Mouse (Mus musculus): ENCODE measurements around the gene Cabcoco1. TPM values are rescaled to one million over a fixed set of nuclear protein-coding genes. Genes with fewer than 3 reads are reported as not detected.

Cabcoco1 gene
- polyA plus RNA-seq, 1 experiment: 2.2 TPM

DNA sequence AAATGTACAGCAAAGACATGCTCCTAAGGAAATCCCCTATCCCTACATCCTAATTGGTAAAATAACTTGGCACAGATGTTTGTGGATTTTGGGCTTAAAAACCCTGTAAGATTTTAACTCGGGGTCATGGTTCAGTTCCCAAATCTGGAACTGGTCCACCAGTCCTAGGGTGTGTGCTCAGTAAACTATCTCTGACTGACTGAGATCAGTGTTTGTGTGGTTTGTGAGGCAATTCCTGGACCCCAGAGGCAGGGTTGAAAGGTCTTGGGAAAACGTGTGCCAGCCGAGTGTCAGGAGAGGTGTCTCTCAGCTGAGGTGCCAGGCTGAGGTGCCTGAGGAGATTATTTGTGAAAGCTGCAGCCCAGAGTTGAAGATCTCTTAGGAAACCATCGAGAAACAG lies 19.6 kb downstream of the Cabcoco1 start:
- Histone ChIP-seq H3K27ac (ENCODE audit: insufficient read depth, low read length) (no peak overlapping the region), H3K4me1 (ENCODE audit: control insufficient read depth, insufficient read depth, low read length) (no peaks in the 10 kb centered on the region), H3K4me3 (ENCODE audit: insufficient read depth, low read length) (no peak overlapping the region)
- no peak for TF ChIP-seq POLR2A (IDR thresholded peaks at IDR 0.05; ENCODE audit: extremely low read depth, insufficient read depth, low read length)
- no peak for TF ChIP-seq CTCF (IDR thresholded peaks at IDR 0.05; ENCODE audit: extremely low read depth, insufficient read depth, low read length)

DNA sequence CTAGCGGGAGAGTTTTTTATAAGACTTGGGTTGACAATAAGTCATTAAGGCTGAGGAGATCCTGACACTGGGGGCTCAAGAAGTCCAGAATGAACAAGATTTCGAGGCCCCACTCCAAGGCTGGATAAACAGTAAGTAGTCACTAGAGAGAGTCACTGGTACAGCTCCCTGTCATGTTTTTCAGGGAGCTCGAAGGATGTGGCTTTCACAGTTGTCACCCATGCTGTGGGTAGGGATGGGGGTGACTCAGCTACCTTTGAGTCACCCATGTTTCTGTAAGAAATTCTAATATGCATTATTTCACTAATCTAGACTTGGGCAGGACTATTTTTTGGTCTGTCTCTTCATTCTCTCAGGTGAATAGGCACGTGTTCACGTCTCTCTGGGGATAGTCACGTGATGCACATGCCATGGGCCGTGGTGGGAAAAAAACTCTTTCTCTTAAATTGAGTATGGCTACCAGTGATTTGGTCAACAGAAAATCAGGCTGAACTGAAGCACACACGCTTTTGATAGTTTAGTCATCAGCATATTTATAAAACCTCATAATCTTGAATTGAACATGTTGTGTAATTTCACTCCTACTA lies 29.2 kb downstream of the Cabcoco1 start:
- no peak overlapping the region for H3K4me3 ChIP-seq (ENCODE audit: insufficient read depth, low read length)
- TF ChIP-seq CTCF (IDR thresholded peaks at IDR 0.05; ENCODE audit: extremely low read depth, insufficient read depth, low read length) (no peak), POLR2A (IDR thresholded peaks at IDR 0.05; ENCODE audit: extremely low read depth, insufficient read depth, low read length) (no peak)
- H3K27ac ChIP-seq (ENCODE audit: insufficient read depth, low read length): no peak overlapping the region
- peaks cover 3% of the 10 kb centered on the region for H3K4me1 ChIP-seq (ENCODE audit: control insufficient read depth, insufficient read depth, low read length)

DNA sequence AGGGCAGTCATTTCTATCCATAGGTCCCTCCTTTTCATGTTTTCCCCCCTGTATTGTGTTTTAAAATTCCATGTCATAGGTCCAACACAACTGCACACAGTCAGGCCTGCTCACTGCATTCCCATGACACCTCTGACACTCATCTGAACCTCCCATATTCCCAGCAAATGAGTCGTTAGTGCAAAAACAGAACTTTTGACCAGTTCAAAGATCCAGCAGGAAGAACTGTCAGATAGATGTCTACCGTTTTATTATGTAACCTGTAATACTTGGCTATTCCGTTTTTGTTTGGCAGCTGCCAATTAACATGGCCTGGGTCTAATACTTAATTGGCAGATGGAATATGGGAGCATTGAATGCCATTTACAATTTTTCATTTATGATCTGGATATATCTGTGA lies 34.0 kb downstream of the Cabcoco1 start:
- Histone ChIP-seq H3K27ac (ENCODE audit: insufficient read depth, low read length) (no peak overlapping the region), H3K4me1 (ENCODE audit: control insufficient read depth, insufficient read depth, low read length) (no peaks in the 10 kb centered on the region), H3K4me3 (ENCODE audit: insufficient read depth, low read length) (no peak overlapping the region)
- TF ChIP-seq CTCF (IDR thresholded peaks at IDR 0.05; ENCODE audit: extremely low read depth, insufficient read depth, low read length): no peak
- no peak for TF ChIP-seq POLR2A (IDR thresholded peaks at IDR 0.05; ENCODE audit: extremely low read depth, insufficient read depth, low read length)

DNA sequence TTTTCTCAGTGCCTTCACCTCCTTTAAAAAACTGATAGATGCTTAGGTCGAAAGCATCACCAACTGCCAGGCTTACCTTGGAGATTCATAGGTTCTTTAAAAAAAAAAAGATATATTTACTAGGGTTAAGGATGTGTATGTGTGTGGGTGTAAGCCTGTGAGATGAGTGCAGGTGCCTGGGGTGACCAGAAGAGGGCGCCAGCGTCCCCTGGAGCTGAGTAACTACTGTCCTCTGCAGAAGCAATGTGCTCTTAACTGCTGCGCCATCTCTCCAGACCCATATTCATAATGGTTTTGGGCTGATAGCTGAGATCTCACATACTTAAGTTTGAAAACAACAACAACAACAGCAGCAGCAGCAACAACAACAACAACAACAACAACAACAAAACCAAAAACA lies 35.5 kb downstream of the Cabcoco1 start:
- TF ChIP-seq POLR2A (IDR thresholded peaks at IDR 0.05; ENCODE audit: extremely low read depth, insufficient read depth, low read length) (no peak), CTCF (IDR thresholded peaks at IDR 0.05; ENCODE audit: extremely low read depth, insufficient read depth, low read length) (no peak)
- Histone ChIP-seq H3K27ac (ENCODE audit: insufficient read depth, low read length) (no peak overlapping the region), H3K4me3 (ENCODE audit: insufficient read depth, low read length) (no peak overlapping the region), H3K4me1 (ENCODE audit: control insufficient read depth, insufficient read depth, low read length) (no peaks in the 10 kb centered on the region)

DNA sequence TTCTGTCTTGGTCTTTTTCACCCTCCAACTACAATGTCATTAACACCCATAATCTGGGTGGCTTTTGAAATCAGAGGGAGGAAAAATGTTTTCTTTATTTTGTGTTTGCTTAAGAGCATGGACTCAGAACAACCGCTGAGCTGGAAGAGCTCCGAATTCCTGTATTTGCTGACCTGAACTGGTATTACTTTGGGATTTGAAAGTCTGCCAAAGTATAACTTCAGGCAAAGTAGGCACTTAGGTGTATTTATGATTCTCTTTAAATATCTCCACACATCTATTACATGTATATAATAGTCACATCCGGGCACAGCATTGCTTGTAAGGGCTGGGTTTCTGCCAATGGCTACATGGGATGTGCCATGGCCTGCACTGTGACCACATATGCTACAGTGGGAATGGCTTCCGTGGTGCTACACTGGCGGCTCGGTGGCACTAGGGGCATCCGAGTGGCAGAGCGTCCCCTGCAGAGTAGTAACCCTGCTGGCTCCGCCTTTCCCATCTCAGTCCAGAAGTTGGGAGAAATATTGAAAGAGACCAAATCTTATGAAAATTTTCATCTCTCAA lies 37.0 kb downstream of the Cabcoco1 start:
- no peak overlapping the region for H3K4me3 ChIP-seq (ENCODE audit: insufficient read depth, low read length)
- H3K27ac ChIP-seq (ENCODE audit: insufficient read depth, low read length): no peak overlapping the region
- TF ChIP-seq CTCF (IDR thresholded peaks at IDR 0.05; ENCODE audit: extremely low read depth, insufficient read depth, low read length): no peak
- no peak for TF ChIP-seq POLR2A (IDR thresholded peaks at IDR 0.05; ENCODE audit: extremely low read depth, insufficient read depth, low read length)
- H3K4me1 ChIP-seq (ENCODE audit: control insufficient read depth, insufficient read depth, low read length): no peaks in the 10 kb centered on the region

DNA sequence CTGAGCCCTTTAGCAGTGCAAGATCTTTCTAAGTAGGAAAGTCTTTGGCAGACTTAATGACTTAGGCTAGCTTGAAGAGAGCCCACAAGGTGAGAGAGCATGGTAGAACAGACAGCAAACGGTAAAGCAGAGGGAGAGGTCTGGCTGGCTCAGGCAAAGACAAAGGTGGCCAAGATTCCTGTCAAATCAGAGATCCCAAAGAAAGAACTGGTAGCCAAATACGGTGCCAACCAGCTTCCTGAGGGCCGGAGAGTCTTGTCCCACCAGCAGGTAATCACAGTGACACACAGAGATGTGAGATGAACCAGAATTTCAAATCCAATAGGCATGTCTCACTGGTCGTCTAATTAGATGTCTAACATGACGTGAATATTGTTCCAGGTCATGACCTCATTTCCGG lies 40.6 kb downstream of the Cabcoco1 start:
- H3K4me3 ChIP-seq (ENCODE audit: insufficient read depth, low read length): no peak overlapping the region
- no peak for TF ChIP-seq CTCF (IDR thresholded peaks at IDR 0.05; ENCODE audit: extremely low read depth, insufficient read depth, low read length)
- TF ChIP-seq POLR2A (IDR thresholded peaks at IDR 0.05; ENCODE audit: extremely low read depth, insufficient read depth, low read length): no peak

DNA sequence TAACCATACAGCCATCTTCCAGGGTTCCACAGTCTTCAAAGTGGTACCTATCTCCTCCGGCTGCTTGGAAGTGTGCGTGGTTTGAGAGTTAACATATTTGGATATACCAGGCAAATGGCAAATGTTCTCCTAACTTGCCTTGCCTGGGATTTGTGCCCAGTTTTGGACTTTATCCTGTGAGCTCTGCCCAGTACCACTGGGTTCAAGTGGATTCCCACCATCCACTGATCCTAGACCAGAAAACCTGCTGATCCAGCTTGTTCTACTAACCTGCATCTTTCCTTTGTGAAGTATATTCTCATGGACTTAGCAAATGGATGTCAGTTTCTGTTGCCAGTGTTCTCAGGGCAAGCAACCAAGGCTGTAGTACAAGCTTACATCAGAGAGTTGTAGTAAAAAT lies 46.5 kb downstream of the Cabcoco1 start:
- Histone ChIP-seq H3K4me3 (ENCODE audit: insufficient read depth, low read length) (no peak overlapping the region), H3K4me1 (ENCODE audit: control insufficient read depth, insufficient read depth, low read length) (no peaks in the 10 kb centered on the region), H3K27ac (ENCODE audit: insufficient read depth, low read length) (no peak overlapping the region)
- TF ChIP-seq POLR2A (IDR thresholded peaks at IDR 0.05; ENCODE audit: extremely low read depth, insufficient read depth, low read length) (no peak), CTCF (IDR thresholded peaks at IDR 0.05; ENCODE audit: extremely low read depth, insufficient read depth, low read length) (no peak)

More for the DNA sequence above, 40.6 kb downstream of the Cabcoco1 start:
- H3K4me1 ChIP-seq (ENCODE audit: control insufficient read depth, insufficient read depth, low read length): no peaks in the 10 kb centered on the region
- H3K27ac ChIP-seq (ENCODE audit: insufficient read depth, low read length): no peak overlapping the region

DNA sequence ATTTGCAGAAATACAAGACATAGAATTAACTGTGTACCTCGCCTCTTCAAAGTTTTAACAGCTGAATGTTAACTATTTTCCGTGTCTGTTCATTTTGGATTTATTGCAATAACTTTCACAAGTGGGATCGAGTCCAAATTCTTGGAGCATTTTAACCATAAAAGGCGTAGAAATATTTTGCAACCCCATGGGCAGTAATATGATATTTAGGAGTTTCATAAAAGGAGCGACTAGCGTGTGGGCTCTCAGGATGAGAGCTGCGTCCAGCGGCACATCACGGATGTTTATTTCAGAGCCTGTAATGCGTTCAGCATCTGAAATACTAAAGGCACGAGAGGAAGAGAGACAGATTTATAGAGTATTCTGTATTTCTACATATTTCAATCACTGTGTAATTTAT lies 50.1 kb downstream of the Cabcoco1 start:
- Histone ChIP-seq H3K4me1 (ENCODE audit: control insufficient read depth, insufficient read depth, low read length) (no peaks in the 10 kb centered on the region), H3K4me3 (ENCODE audit: insufficient read depth, low read length) (no peak overlapping the region), H3K27ac (ENCODE audit: insufficient read depth, low read length) (no peak overlapping the region)
- no peak for TF ChIP-seq CTCF (IDR thresholded peaks at IDR 0.05; ENCODE audit: extremely low read depth, insufficient read depth, low read length)
- TF ChIP-seq POLR2A (IDR thresholded peaks at IDR 0.05; ENCODE audit: extremely low read depth, insufficient read depth, low read length): no peak

DNA sequence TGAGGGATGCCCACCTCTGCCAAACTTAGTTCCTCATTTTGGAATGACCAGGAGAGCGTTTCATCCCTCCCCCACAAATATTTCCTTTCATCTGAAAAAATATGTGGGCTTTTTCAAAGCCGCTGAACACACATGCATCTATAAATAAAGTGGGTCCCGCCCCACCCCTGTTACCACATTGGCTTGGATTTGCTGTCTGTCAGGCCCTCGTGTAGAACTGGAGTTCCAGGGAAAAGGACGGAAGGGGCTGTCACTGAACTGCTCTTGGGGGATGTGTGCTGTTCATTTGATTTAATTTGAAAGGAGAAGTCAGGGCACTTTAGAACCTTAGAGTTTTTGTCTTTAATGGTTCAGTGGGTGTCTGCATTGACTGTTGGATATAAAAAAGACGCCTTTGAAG lies 50.9 kb downstream of the Cabcoco1 start:
- H3K27ac ChIP-seq (ENCODE audit: insufficient read depth, low read length): no peak overlapping the region
- no peak for TF ChIP-seq POLR2A (IDR thresholded peaks at IDR 0.05; ENCODE audit: extremely low read depth, insufficient read depth, low read length)
- TF ChIP-seq CTCF (IDR thresholded peaks at IDR 0.05; ENCODE audit: extremely low read depth, insufficient read depth, low read length): no peak
- H3K4me1 ChIP-seq (ENCODE audit: control insufficient read depth, insufficient read depth, low read length): no peaks in the 10 kb centered on the region
- H3K4me3 ChIP-seq (ENCODE audit: insufficient read depth, low read length): no peak overlapping the region

DNA sequence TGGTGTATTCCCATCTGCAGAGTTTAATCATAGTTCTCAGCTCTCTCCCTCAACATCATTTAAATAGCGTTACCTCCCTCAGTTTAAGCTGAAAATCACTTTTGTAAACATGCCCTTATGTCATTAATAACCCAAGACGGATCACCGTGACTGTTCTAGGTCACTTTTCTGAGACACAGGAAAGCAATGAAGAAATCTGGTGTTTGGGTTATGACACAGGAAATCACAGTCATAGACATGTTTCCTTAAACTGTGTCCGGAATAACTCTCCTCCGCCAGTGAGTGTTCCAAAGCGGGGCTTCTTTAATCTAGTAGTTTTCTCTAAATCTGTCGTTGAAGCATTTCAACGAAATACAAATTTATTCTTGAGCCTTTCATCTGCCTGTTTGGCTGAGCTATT lies 68.9 kb downstream of the Cabcoco1 start:
- TF ChIP-seq CTCF (IDR thresholded peaks at IDR 0.05; ENCODE audit: extremely low read depth, insufficient read depth, low read length) (no peak), POLR2A (IDR thresholded peaks at IDR 0.05; ENCODE audit: extremely low read depth, insufficient read depth, low read length) (no peak)

More for the DNA sequence above, 68.9 kb downstream of the Cabcoco1 start:
- no peaks in the 10 kb centered on the region for H3K4me1 ChIP-seq (ENCODE audit: control insufficient read depth, insufficient read depth, low read length)
- H3K4me3 ChIP-seq (ENCODE audit: insufficient read depth, low read length): no peak overlapping the region
- H3K27ac ChIP-seq (ENCODE audit: insufficient read depth, low read length): no peak overlapping the region
